Mouse (Mus musculus): ENCODE results near the gene Frmd8.
A peak's percentile ranks its signal among the peaks of the same experiment; 100 is the strongest.

The Frmd8 gene

GRCm38 (mm10) chr19:5874969-5875480, at the start of gene Frmd8:
Gene Frmd8 (minus strand): TSS chr19:5875274.
- DNase-seq (ENCODE audit: low spot score): peak; percentile 91

- DNase-seq (ENCODE audit: low spot score): peak; percentile 99
These were observed 49.6 kb upstream of the Frmd8 start, which contains the start of gene Cdc42ep2 for GRCm38 (mm10) chr19:5924713-5925093. Gene Cdc42ep2 (minus strand): TSS chr19:5924816.

- DNase-seq (ENCODE audit: low spot score): peak; percentile 88
These were observed 49.1 kb upstream of the Frmd8 start for GRCm38 (mm10) chr19:5923990-5924712.

- DNase-seq (ENCODE audit: low spot score): no peak
These were observed 47.9 kb upstream of the Frmd8 start for GRCm38 (mm10) chr19:5922963-5923362.

- no peak for DNase-seq (ENCODE audit: low spot score)
These were observed 47.3 kb upstream of the Frmd8 start for GRCm38 (mm10) chr19:5922119-5922942.

GRCm38 (mm10) chr19:5921715-5922114, 46.6 kb upstream of the Frmd8 start:
- no peak for DNase-seq (ENCODE audit: low spot score)

- DNase-seq (ENCODE audit: low spot score): no peak
These were observed 38.1 kb upstream of the Frmd8 start, which contains the start of gene Dpf2 for GRCm38 (mm10) chr19:5913007-5913719. Gene Dpf2 (minus strand): TSS chr19:5913010.

GRCm38 (mm10) chr19:5912103-5913006, 37.3 kb upstream of the Frmd8 start:
- DNase-seq (ENCODE audit: low spot score): peak; percentile 100

- DNase-seq (ENCODE audit: low spot score): peak; percentile 50
These were observed 36.5 kb upstream of the Frmd8 start for GRCm38 (mm10) chr19:5911430-5912102.

- DNase-seq (ENCODE audit: low spot score): no peak
These were observed 35.1 kb upstream of the Frmd8 start for GRCm38 (mm10) chr19:5910221-5910620.

GRCm38 (mm10) chr19:5907275-5907674, 32.2 kb upstream of the Frmd8 start:
- DNase-seq (ENCODE audit: low spot score): no peak

- peak; percentile 83 for DNase-seq (ENCODE audit: low spot score)
These were observed 19.1 kb upstream of the Frmd8 start, which contains the start of gene Tigd3 for GRCm38 (mm10) chr19:5894002-5894678. Gene Tigd3 (minus strand): TSS chr19:5894149.

- DNase-seq (ENCODE audit: low spot score): no peak
These were observed 18.4 kb upstream of the Frmd8 start for GRCm38 (mm10) chr19:5893282-5894001.

- DNase-seq (ENCODE audit: low spot score): no peak
These were observed 17.7 kb upstream of the Frmd8 start for GRCm38 (mm10) chr19:5892735-5893134.

GRCm38 (mm10) chr19:5892262-5892661, 17.2 kb upstream of the Frmd8 start:
- no peak for DNase-seq (ENCODE audit: low spot score)

GRCm38 (mm10) chr19:5891521-5892258, 16.6 kb upstream of the Frmd8 start:
- DNase-seq (ENCODE audit: low spot score): no peak

- DNase-seq (ENCODE audit: low spot score): no peak
These were observed 14.1 kb upstream of the Frmd8 start for GRCm38 (mm10) chr19:5889211-5889610.

- DNase-seq (ENCODE audit: low spot score): no peak
These were observed 12.3 kb upstream of the Frmd8 start for GRCm38 (mm10) chr19:5887234-5887815.
